ENCODE assay signal across 8 mouse cellular contexts in genomic region chrX:135975226-135975552, GRCm38 (mm10). TPM values are rescaled to one million over a fixed set of nuclear protein-coding genes. Genes with fewer than 3 reads are reported as not detected.
DNase-seq lines count a peak whose midpoint lies in the region; ATAC-seq lines count a peak whose summit lies in the region.

No protein-coding gene starts in this region.

- intact Hi-C loops in heart, postnatal 25 days (cut with DNase I), result no loop called here

- ATAC-seq in forebrain, embryonic 15.5 days (replicated peaks), result peak; percentile 81
- no peak for ATAC-seq in hindbrain, embryonic 11.5 days (ENCODE audit: low FRiP score)
- 0 out of 2 replicates have a peak, but pooled peaks have one; percentile 34 for ATAC-seq in midbrain, embryonic 12.5 days (ENCODE audit: low FRiP score, low read depth)

- H3K27me3 ChIP-seq in forebrain, embryonic 15.5 days, result no peaks in the 10 kb centered on the region
- no peaks in the 10 kb centered on the region for H3K27me3 ChIP-seq in hindbrain, embryonic 11.5 days (ENCODE audit: control insufficient read depth, insufficient read depth, low read length)
- no peaks in the 10 kb centered on the region for H3K27me3 ChIP-seq in midbrain, embryonic 12.5 days

- no peak overlapping the region for H3K4me3 ChIP-seq in forebrain, embryonic 15.5 days
- no peak overlapping the region for H3K4me3 ChIP-seq in hindbrain, embryonic 11.5 days (ENCODE audit: low read depth, low read length)
- H3K4me3 ChIP-seq in midbrain, embryonic 12.5 days, result no peak overlapping the region

- no peak overlapping the region for H3K9ac ChIP-seq in forebrain, embryonic 15.5 days (replicated peaks)
- H3K9ac ChIP-seq in hindbrain, embryonic 11.5 days (ENCODE audit: low read depth, low read length), result no peak overlapping the region
- no peak overlapping the region for H3K9ac ChIP-seq in midbrain, embryonic 12.5 days (replicated peaks)

- H3K27ac ChIP-seq in forebrain, embryonic 15.5 days (replicated peaks), result no peak overlapping the region
- H3K27ac ChIP-seq in hindbrain, embryonic 11.5 days (ENCODE audit: low read depth, low read length), result no peak overlapping the region
- no peak overlapping the region for H3K27ac ChIP-seq in midbrain, embryonic 12.5 days (replicated peaks)

- WGBS in forebrain, embryonic 15.5 days, result 25% methylated on average over 8 of the region's 8 CpGs
- 25% methylated on average over 8 of the region's 8 CpGs for WGBS in hindbrain, embryonic 11.5 days
- 32% methylated on average over 8 of the region's 8 CpGs for WGBS in midbrain, embryonic 12.5 days

- H3K4me1 ChIP-seq in forebrain, embryonic 15.5 days, result no peaks in the 10 kb centered on the region
- H3K4me1 ChIP-seq in hindbrain, embryonic 11.5 days (replicated peaks; ENCODE audit: control insufficient read depth, insufficient read depth, low read length), result no peaks in the 10 kb centered on the region
- no peaks in the 10 kb centered on the region for H3K4me1 ChIP-seq in midbrain, embryonic 12.5 days

- no peaks in the 10 kb centered on the region for H3K9me3 ChIP-seq in forebrain, embryonic 15.5 days
- no peaks in the 10 kb centered on the region for H3K9me3 ChIP-seq in hindbrain, embryonic 11.5 days (ENCODE audit: control insufficient read depth, low read length)
- H3K9me3 ChIP-seq in midbrain, embryonic 12.5 days, result no peaks in the 10 kb centered on the region

- no peaks in the 10 kb centered on the region for H3K36me3 ChIP-seq in forebrain, embryonic 15.5 days
- no peaks in the 10 kb centered on the region for H3K36me3 ChIP-seq in hindbrain, embryonic 11.5 days (ENCODE audit: control insufficient read depth, insufficient read depth, low read length)
- no peaks in the 10 kb centered on the region for H3K36me3 ChIP-seq in midbrain, embryonic 12.5 days

- H3K4me2 ChIP-seq in forebrain, embryonic 15.5 days (replicated peaks), result no peak overlapping the region; the same call in 1 of the 2 replicates
- H3K4me2 ChIP-seq in hindbrain, embryonic 11.5 days (replicated peaks; ENCODE audit: low read depth, low read length), result no peak overlapping the region
- H3K4me2 ChIP-seq in midbrain, embryonic 12.5 days (replicated peaks), result peak overlapping the region; percentile 22; the same call in 1 of the 2 replicates

- DNase-seq in heart, adult 18-20 months, result peak; percentile 49 to 86
- DNase-seq in heart, postnatal 25 days (ENCODE audit: low spot score), result no peak
- DNase-seq in c-Kit-positive CD71-positive TER-119-negative erythroid progenitor cells, embryonic 14.5 days (ENCODE audit: low read depth), result peak; percentile 45
- DNase-seq in hindbrain, embryonic 11.5 days (ENCODE audit: low spot score), result peak; percentile 82
- peak; percentile 51 to 81 for DNase-seq in left cerebral cortex, adult 8-10 months (ENCODE audit: low spot score in 2 of 2)
- peak; percentile 21 for DNase-seq in spleen, adult 12 weeks (ENCODE audit: low spot score)

RNA-seq across cellular contexts. Expression of gene Arxes2, which starts 18.4 kb away (rescaled TPM):
- 1 to 10 TPM in 1 of 2 experiments, under 1 TPM in 1; 0.79 to 4.3 TPM for total RNA-seq in heart, adult 18-20 months (2021)
- 1 to 10 TPM; 2.0 to 3.0 TPM for total RNA-seq in heart, postnatal 25 days (2021)
- 157 and 182 TPM in 2 replicates for polyA plus RNA-seq in forebrain, embryonic 15.5 days (2015; fragmentation: Nextera tagmentation; extraction: Ambion mirVana)
- polyA plus RNA-seq in hindbrain, embryonic 11.5 days (2014; fragmentation: Nextera tagmentation; extraction: Ambion mirVana), result 125 and 140 TPM in 2 replicates
- total RNA-seq in left cerebral cortex, adult 8-10 months (2022), result 10 to 100 TPM; 61.5 to 72.9 (median 69.6) TPM
- polyA plus RNA-seq in midbrain, embryonic 12.5 days (2016; fragmentation: Nextera tagmentation; extraction: Ambion mirVana), result 151 and 155 TPM in 2 replicates

RNA-seq across cellular contexts. Expression of gene Arxes1, which starts 58.0 kb away (rescaled TPM):
- total RNA-seq in heart, adult 18-20 months (2021), result under 1 TPM; 0.32 to 0.93 TPM
- total RNA-seq in heart, postnatal 25 days (2021), result under 1 TPM; 0.81 to 0.86 TPM
- 78.1 and 90.4 TPM in 2 replicates for polyA plus RNA-seq in forebrain, embryonic 15.5 days (2015; fragmentation: Nextera tagmentation; extraction: Ambion mirVana)
- 44.0 and 53.1 TPM in 2 replicates for polyA plus RNA-seq in hindbrain, embryonic 11.5 days (2014; fragmentation: Nextera tagmentation; extraction: Ambion mirVana)
- 10 to 100 TPM; 33.6 to 37.0 (median 35.6) TPM for total RNA-seq in left cerebral cortex, adult 8-10 months (2022)
- polyA plus RNA-seq in midbrain, embryonic 12.5 days (2016; fragmentation: Nextera tagmentation; extraction: Ambion mirVana), result 51.9 and 53.3 TPM in 2 replicates

Comparison
In these comparisons a context has a peak if more than half of its experiments do, and no peak if none do; other contexts are left out.
1. RNA of gene Arxes2, which starts 18.4 kb away (total RNA-seq): 61.5 to 72.9 TPM in left cerebral cortex, adult 8-10 months; 0.79 to 4.3 TPM in heart, adult 18-20 months and 2.0 to 3.0 TPM in heart, postnatal 25 days; every median in the first group is over 10 times any median in the second.
2. RNA of gene Arxes1, which starts 58.0 kb away (total RNA-seq): 33.6 to 37.0 TPM in left cerebral cortex, adult 8-10 months; 0.32 to 0.93 TPM in heart, adult 18-20 months and 0.81 to 0.86 TPM in heart, postnatal 25 days; every median in the first group is over 10 times any median in the second.